Mouse (Mus musculus): ENCODE results near the gene Folr2. TPM values are rescaled to one million over a fixed set of nuclear protein-coding genes. Genes with fewer than 3 reads are reported as not detected.

Folr2 gene
- polyA plus RNA-seq, 1 experiment from 2014 or later, result not detected

- H3K27me3 ChIP-seq, result no peaks in the 10 kb centered on the region
- CTCF ChIA-PET, result no interaction called here
- POLR2A ChIA-PET, result no interaction called here
- in situ Hi-C loops (cut with MboI; ENCODE audit: low pct_unique_long_range_greater_than_20kb), result no loop called here
- TF ChIP-seq CTCF (IDR thresholded peaks at IDR 0.05), result no peak
- DNase-seq (ENCODE audit: low read depth, low spot score) (no peak), ATAC-seq (no peak)
Measured at GRCm38 (mm10) chr7:101888460-101888859, 31.5 kb upstream of the Folr2 start.

DNA sequence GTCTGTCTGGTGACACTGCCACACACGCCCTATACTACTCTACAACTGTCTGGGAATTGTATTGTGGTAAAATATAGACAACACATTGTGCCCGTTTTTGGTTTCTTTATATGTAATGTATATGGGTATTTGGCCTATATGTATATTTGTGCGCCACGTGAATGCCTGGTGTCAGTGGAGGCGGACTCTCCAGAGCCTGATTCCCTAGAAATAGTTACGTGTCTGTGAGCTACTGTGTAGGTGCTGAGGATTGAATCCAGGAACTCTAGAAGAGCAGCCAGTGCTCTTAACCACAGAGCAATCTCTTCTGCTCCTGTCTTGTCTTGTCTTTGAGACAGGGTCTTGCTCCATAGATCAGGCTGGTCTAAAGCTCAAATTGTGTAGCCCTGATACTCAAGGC lies 29.3 kb upstream of the Folr2 start:
- POLR2A ChIA-PET, result no interaction called here
- H3K27me3 ChIP-seq, result no peaks in the 10 kb centered on the region
- ATAC-seq (no peak), DNase-seq (ENCODE audit: low read depth, low spot score) (no peak)
- no peak for TF ChIP-seq CTCF (IDR thresholded peaks at IDR 0.05)
- CTCF ChIA-PET, result interaction anchor here (1.4 kb wide), 1 partner anchor 10 kb away, joined by 4 read pairs; no protein-coding TSS in a partner anchor
- in situ Hi-C loops (cut with MboI; ENCODE audit: low pct_unique_long_range_greater_than_20kb), result no loop called here

DNA sequence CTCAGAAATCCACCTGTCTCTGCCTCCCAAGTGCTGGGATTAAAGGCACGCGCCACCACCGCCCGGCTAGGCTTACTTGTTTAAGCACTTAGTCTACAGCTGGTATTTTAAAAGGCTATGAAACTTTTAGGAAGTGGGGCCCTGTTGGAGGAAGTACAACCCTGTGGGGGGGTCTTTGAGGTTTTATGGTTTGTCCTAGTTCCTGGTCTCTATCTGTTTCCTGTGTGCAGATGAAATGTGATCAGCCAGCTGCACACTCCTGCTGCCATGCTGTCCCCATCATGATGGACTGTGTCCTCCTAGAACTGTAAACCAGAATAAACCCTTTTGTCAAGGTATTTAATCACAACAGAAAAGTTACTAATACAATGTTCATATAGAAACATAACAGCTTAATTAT lies 27.2 kb upstream of the Folr2 start:
- DNase-seq (ENCODE audit: low read depth, low spot score), result no peak
- no peak for ATAC-seq
- ChIA-PET POLR2A (no interaction called here), CTCF (interaction anchor here (0.9 kb wide), 1 partner anchor 9 kb away, joined by 3 read pairs; no protein-coding TSS in a partner anchor)
- TF ChIP-seq CTCF (IDR thresholded peaks at IDR 0.05), result no peak
- H3K27me3 ChIP-seq, result no peaks in the 10 kb centered on the region
- in situ Hi-C loops (cut with MboI; ENCODE audit: low pct_unique_long_range_greater_than_20kb), result no loop called here

- ATAC-seq (no peak), DNase-seq (ENCODE audit: low read depth, low spot score) (no peak)
- CTCF ChIA-PET, result interaction anchor here (1.0 to 1.9 kb wide), 3 partner anchors 10 to 16 kb away, joined by 3 to 7 read pairs (median 3); partner anchors contain the start of gene Folr1
- TF ChIP-seq CTCF (IDR thresholded peaks at IDR 0.05), result no peak
- in situ Hi-C loops (cut with MboI; ENCODE audit: low pct_unique_long_range_greater_than_20kb), result no loop called here
- H3K27me3 ChIP-seq, result no peaks in the 10 kb centered on the region
- POLR2A ChIA-PET, result interaction anchor here (0.6 kb wide), 1 partner anchor 21 kb away, joined by 3 read pairs; no protein-coding TSS in a partner anchor
Measured at GRCm38 (mm10) chr7:101882413-101883154, 25.6 kb upstream of the Folr2 start.

DNA sequence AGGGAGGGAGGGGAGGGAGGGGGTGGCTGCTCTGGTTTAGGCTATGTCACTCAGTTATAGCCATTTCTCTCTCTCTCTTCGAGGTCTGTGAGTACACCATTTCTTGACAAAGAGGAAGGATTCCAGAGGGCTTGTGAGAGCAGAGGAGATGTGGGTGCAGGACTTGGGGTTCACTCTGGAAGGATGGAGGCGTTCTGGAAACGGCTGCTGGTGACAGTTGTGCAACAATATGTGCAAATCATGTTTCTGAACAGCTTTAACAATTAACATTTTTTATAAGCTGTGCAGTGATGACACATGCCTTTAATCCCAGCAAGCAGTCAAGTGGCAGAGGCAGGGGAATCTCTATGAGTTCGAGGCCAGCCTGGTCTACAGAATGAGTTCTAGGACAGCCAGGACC lies 23.9 kb upstream of the Folr2 start:
- ChIA-PET POLR2A (no interaction called here), CTCF (interaction anchor here (1.2 kb wide), 1 partner anchor 10 kb away, joined by 3 read pairs; no protein-coding TSS in a partner anchor)
- H3K27me3 ChIP-seq, result no peaks in the 10 kb centered on the region
- in situ Hi-C loops (cut with MboI; ENCODE audit: low pct_unique_long_range_greater_than_20kb), result no loop called here
- no peak for ATAC-seq
- no peak for DNase-seq (ENCODE audit: low read depth, low spot score)
- TF ChIP-seq CTCF (IDR thresholded peaks at IDR 0.05), result no peak

DNA sequence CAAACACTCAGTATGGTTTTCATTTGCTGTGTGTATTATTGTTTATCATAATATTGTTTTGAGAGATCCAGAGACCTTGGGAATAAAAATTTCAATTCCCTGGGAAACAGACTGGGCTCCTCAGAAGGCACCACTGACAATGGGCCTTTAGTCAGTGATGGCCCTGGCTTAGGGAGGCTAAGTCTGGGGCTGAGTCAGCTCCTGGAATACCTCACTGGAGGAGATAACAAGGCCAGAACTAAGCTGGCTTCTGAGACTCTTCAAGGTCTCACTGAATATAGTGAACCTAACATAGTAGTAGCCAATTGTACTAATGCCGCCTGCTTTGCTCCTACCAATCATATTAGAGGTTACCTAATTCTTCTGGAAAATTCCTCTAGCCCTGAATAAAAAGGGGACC lies 19.0 kb upstream of the Folr2 start:
- DNase-seq (ENCODE audit: low read depth, low spot score) (no peak), ATAC-seq (no peak)
- POLR2A ChIA-PET, result no interaction called here
- no peaks in the 10 kb centered on the region for H3K27me3 ChIP-seq
- in situ Hi-C loops (cut with MboI; ENCODE audit: low pct_unique_long_range_greater_than_20kb), result no loop called here
- no peak for TF ChIP-seq CTCF (IDR thresholded peaks at IDR 0.05)
- CTCF ChIA-PET, result interaction anchor here (1.4 kb wide), 1 partner anchor 10 kb away, joined by 4 read pairs; no protein-coding TSS in a partner anchor

GRCm38 (mm10) chr7:101871296-101871695 lies 14.3 kb upstream of the Folr2 start:
- DNase-seq (ENCODE audit: low read depth, low spot score) (no peak), ATAC-seq (no peak)
- ChIA-PET POLR2A (interaction anchor here (1.3 kb wide), 1 partner anchor 33 kb away, joined by 4 read pairs; the partner anchor contains the start of gene Inppl1), CTCF (interaction anchor here (0.6 to 2.5 kb wide), 4 partner anchors 9 to 36 kb away, joined by 3 to 7 read pairs (median 4); no protein-coding TSS in a partner anchor)
- no peak for TF ChIP-seq CTCF (IDR thresholded peaks at IDR 0.05)
- no peaks in the 10 kb centered on the region for H3K27me3 ChIP-seq
- in situ Hi-C loops (cut with MboI; ENCODE audit: low pct_unique_long_range_greater_than_20kb), result no loop called here

GRCm38 (mm10) chr7:101870629-101871028 lies 13.6 kb upstream of the Folr2 start, which contains the start of gene Folr1:
Gene Folr1 (minus strand): TSS chr7:101870788.
- POLR2A ChIA-PET, result interaction anchor here (1.3 kb wide), 1 partner anchor 32 kb away, joined by 4 read pairs; the partner anchor contains the start of gene Inppl1
- CTCF ChIA-PET, result interaction anchor here (0.9 to 2.5 kb wide), 3 partner anchors 12 to 37 kb away, joined by 3 to 7 read pairs (median 4); no protein-coding TSS in a partner anchor
- in situ Hi-C loops (cut with MboI; ENCODE audit: low pct_unique_long_range_greater_than_20kb), result no loop called here
- no peak for TF ChIP-seq CTCF (IDR thresholded peaks at IDR 0.05)
- DNase-seq (ENCODE audit: low read depth, low spot score), result no peak
- no peaks in the 10 kb centered on the region for H3K27me3 ChIP-seq
- no peak for ATAC-seq

DNA sequence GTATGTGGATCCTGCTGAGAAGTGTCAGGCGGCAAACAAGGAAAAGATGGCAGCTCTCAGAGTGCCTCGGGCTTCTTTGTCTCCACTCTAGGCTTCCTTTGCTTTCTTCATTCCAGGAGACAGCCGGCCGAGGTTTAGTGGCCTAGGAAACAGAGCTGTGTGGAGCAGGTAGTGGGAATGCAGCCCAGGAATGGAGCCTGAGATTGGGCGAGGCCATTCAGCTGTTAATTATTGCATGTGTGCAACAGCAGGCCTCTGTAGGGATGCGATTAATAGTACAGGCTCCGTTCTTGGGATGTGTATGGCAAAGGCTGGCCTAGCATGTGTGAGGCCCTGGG lies 12.1 kb upstream of the Folr2 start:
- TF ChIP-seq CTCF (IDR thresholded peaks at IDR 0.05), result no peak
- POLR2A ChIA-PET, result interaction anchor here (0.9 to 1.0 kb wide), 3 partner anchors 16 to 31 kb away, joined by 3 to 4 read pairs (median 3); partner anchors contain the start of gene Inppl1
- CTCF ChIA-PET, result interaction anchor here (1.0 to 2.5 kb wide), 2 partner anchors 13 to 27 kb away, joined by 3 to 7 read pairs; no protein-coding TSS in a partner anchor
- in situ Hi-C loops (cut with MboI; ENCODE audit: low pct_unique_long_range_greater_than_20kb), result no loop called here
- ATAC-seq (no peak), DNase-seq (ENCODE audit: low read depth, low spot score) (no peak)
- H3K27me3 ChIP-seq, result no peaks in the 10 kb centered on the region

DNA sequence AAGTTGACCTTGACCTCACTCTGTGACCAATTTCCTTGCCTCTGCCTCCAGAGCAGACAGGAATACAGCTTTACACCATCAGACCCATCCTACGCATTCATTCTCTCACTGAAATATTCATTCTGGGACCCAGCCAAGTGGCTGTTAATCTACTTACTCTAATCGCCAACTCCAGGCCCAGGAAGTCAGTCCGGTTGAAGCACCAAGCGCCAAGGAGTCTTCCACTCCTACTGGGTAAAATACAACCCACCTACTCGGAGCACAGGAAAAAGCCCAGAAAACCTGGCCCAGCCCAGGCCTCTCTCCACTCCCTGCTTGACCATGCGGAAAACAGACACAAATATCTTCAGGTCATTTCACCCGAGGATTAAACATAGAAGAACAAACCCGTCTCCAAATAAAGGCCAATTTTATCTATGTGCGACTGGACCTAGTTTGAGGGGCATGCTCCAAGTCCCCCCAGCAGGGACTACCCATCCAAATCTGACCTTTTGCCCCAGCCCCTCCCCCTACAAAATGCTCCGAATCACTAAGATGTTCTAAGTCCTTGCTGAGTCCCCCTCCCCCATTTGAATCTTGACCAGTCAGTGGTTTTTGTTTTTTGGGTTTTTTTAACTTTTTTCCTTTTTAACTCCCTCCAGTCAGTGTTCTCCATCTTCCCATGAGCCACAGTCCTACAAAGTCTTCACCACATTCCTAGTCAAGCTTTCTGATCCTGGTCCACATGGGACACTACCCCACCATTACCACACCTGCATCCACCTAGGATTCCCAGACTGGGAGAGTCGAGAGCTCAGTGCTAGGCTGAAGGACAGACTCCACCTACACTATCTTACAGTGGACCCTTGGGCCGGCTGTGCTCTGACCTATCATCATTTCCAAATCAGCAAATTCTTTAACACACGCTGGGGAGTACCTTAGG lies 11.5 kb upstream of the Folr2 start:
- ChIA-PET CTCF (interaction anchor here (1.0 kb wide), 1 partner anchor 28 kb away, joined by 3 read pairs; no protein-coding TSS in a partner anchor), POLR2A (interaction anchor here (0.9 to 1.0 kb wide), 3 partner anchors 17 to 31 kb away, joined by 3 to 4 read pairs (median 3); partner anchors contain the start of gene Inppl1)
- ATAC-seq (no peak), DNase-seq (ENCODE audit: low read depth, low spot score) (no peak)
- in situ Hi-C loops (cut with MboI; ENCODE audit: low pct_unique_long_range_greater_than_20kb), result no loop called here
- H3K27me3 ChIP-seq, result no peaks in the 10 kb centered on the region
- TF ChIP-seq CTCF (IDR thresholded peaks at IDR 0.05), result no peak

All from Patski (cell line).